Mouse (Mus musculus): ENCODE data around the gene Meis3.

Meis3 gene

GRCm38 (mm10) chr7:16160702-16161101, 14.2 kb upstream of the Meis3 start:
- no peak for DNase-seq (ENCODE audit: low spot score)

DNA sequence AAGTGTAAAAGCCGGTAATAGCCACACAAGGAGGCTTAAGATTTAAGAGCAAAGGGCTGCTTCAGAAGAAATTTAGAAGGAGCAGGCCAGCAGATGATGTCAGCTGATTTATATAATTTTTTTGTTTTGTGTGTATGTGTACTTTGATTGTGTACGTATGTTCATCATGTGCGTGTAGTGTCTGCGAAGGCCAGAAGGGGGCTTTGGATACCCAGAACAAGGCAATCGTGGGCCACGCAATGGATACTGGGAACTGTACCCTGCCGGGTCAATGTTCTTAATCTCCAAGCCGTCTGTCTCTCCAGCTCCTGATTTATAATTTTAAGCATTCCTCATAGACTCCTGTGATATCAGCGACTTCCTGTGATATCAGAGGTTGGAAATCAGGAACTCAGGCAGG, 13.6 kb upstream of the Meis3 start:
- DNase-seq (ENCODE audit: low spot score): no peak

DNA sequence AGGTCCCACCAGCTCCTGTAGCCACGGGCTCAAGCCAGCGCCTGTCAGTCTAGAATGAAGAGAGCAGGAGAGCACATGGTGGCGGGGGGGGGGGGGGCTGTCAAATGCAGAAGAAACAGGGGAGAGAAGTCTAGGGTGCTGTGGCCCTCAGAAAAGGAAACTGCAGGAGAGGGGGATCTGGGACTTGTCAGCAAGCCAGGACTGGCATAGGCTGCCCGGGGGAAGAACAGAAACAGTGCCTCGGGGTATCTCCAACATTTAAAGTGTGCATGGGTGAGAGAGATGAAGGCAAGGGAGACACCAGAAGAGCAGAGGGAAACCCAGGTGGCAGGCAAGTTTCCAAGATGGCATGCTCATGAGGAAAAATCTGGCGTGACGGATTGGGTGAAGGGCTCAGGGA, 12.9 kb upstream of the Meis3 start:
- DNase-seq (ENCODE audit: low spot score): no peak

DNA sequence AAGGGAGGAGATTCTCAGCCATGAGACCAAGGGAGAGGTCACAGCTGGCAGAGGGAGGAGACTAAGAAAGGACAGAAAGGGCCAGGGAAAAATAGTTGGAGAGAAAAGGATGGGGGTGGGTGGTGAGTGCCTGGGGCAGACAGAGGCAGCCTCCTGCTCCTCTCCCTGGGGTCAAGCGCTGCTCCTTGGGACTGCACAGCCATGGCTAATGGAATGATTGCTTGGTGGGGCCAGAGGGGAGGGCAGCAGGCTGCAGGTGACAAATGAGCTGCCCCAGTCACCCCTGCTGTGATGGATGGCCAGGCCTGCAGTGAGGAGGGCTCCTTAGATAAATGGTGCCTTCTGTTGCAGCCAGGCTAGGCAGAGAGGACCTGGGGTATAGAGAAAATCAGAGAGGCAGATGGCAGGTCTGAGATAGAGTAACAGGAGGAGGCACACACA, 2.7 kb upstream of the Meis3 start:
- no peak for DNase-seq (ENCODE audit: low spot score)

- no peak for DNase-seq (ENCODE audit: low spot score)
These were observed 2.2 kb upstream of the Meis3 start for GRCm38 (mm10) chr7:16172586-16173140.

GRCm38 (mm10) chr7:16173146-16173545, 1.7 kb upstream of the Meis3 start:
- DNase-seq (ENCODE audit: low spot score): no peak

DNA sequence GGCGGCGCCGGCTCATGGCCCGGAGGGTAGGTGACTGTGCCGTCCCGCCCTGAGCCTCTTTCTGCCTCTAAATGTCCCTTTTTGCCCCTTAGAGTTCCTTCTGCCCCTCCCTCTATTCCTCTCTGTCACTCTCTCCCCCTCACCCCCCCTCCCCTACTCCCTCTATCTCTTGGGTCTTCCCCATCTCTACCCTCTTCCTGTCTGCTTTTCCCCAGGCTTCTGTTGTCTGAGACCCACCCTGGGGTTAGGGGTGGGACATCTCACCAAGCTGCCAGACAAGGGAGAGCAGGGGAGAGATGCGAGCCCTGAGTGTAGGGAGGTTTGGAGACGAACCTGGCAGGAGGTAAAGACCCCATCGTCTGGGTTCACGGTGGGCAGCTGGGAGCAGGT, 647 bp downstream of the Meis3 start:
- DNase-seq (ENCODE audit: low spot score): no peak

GRCm38 (mm10) chr7:16178114-16178513, 3.2 kb downstream of the Meis3 start:
- DNase-seq (ENCODE audit: low spot score): no peak

- DNase-seq (ENCODE audit: low spot score): no peak
These were observed 8.8 kb downstream of the Meis3 start for GRCm38 (mm10) chr7:16183663-16184062.

- no peak for DNase-seq (ENCODE audit: low spot score)
These were observed 12.6 kb downstream of the Meis3 start for GRCm38 (mm10) chr7:16187494-16187893.

DNA sequence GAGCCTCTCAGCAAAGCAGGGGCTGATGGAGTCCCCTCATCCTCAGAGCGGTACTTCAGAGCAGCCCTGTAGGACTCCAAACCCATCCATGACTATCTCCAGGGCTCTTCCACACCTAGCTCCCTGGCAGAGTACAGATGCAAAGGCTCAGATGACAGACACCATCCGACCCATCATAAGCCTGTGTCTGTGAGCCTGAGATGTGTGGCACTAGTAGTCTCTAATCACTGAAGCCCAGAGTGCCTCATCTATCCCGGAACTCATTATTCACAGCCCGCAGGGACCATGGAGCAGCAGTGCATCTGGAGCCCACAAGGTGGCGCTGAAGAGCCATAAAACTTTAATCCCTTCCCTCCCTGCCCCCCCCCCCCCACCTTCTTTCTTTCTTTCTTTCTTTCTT, 17.4 kb downstream of the Meis3 start:
- peak; percentile 45 for DNase-seq (ENCODE audit: low spot score)

DNA sequence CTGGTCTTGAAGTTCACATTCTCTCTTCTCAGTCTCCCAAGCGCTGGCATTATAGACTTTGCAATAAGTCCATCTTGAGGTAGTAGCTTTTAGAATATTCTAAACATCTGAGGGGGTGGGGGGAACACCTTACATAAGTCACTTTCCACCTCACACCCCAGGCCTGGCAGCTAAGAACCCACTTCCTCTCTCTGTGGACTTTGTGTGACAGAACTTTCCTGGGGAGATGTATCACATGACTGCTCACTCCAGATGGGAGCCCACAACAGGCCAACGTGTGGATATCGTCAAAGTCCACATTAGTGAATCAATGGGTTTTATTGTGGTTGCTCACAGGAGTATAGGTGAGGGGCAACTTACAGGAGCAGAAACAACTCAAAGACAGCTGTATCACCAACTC, 18.8 kb downstream of the Meis3 start:
- no peak for DNase-seq (ENCODE audit: low spot score)

GRCm38 (mm10) chr7:16196616-16197015, 21.7 kb downstream of the Meis3 start:
- DNase-seq (ENCODE audit: low spot score): no peak

DNA sequence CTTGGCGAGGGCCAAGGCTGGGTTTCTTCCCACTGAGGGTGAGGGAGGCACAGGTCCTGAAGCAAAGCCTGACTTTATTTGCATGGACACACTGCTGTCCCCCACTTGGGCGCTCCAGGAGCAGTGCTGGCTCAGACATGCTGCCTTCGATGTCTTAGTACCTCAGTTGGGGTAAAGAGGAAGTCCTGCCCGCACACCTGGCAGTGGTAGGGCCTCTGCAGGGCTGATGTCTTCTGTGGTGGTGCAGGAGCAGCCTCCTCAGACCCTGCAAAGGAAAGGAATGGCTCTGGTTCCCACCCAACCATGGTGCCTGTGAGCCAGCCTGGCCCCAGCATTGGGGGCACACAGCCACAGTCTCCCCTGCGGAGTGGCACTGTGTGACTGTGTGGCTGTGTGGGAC, 22.3 kb downstream of the Meis3 start:
- DNase-seq (ENCODE audit: low spot score): no peak

GRCm38 (mm10) chr7:16198540-16198939, 23.6 kb downstream of the Meis3 start:
- no peak for DNase-seq (ENCODE audit: low spot score)

- DNase-seq (ENCODE audit: low spot score): no peak
These were observed 26.2 kb downstream of the Meis3 start for GRCm38 (mm10) chr7:16201136-16201535.

- DNase-seq (ENCODE audit: low spot score): no peak
These were observed 28.0 kb downstream of the Meis3 start for GRCm38 (mm10) chr7:16202756-16203504.

GRCm38 (mm10) chr7:16203505-16203903, 28.6 kb downstream of the Meis3 start:
- DNase-seq (ENCODE audit: low spot score): no peak

- DNase-seq (ENCODE audit: low spot score): no peak
These were observed 29.9 kb downstream of the Meis3 start for GRCm38 (mm10) chr7:16204791-16205190.

DNA sequence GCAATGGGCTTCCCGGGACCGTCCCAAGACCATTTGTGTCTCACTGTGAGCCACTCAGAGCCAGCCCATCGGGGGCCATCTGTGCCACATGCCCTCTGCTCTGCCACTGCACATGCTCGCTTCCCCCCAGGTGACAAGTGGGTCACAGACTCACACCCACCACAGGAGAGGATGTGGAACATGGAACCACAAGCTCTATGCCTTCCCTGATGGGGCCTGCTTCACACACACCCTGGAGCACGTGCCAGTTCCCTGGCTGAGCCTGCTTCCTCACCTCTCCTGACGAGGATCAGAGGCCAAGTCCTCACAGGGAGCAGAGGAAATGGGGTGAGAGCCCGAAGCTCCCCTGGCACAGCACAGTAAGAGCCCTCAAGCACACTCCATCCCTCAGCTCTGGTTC, 32.2 kb downstream of the Meis3 start:
- no peak for DNase-seq (ENCODE audit: low spot score)

GRCm38 (mm10) chr7:16207496-16207895, 32.6 kb downstream of the Meis3 start:
- no peak for DNase-seq (ENCODE audit: low spot score)

- DNase-seq (ENCODE audit: low spot score): no peak
These were observed 34.1 kb downstream of the Meis3 start for GRCm38 (mm10) chr7:16208781-16209665.

DNA sequence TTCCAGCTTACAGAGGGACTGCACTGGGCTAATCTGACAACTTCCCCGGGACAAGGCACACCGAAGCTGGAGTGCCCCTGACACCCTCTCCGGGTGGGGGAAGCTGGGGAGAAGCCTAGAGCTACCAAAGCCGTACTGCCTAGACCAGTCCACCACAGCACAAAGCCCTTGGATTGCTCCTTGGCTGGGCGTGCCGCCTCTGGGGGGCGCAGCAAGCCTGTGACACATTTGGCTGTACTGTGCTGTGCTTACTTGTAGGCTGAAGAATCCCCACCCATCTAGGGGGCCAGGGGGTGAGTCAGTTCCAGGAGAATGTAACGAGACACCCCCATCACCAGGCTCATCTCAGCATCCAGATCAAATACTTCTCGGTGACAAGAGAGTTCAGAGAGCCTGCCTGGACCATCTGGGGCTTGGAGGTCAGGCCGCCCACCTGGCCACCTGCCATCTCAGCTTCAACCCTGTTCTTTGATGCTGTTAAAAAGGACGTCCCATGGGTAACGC, 36.0 kb downstream of the Meis3 start:
- DNase-seq (ENCODE audit: low spot score): no peak

Data from urinary bladder, postnatal 10 days (tissue).